Mouse (Mus musculus): Measurements from ENCODE around the gene Zfp780b.
"Not testable (repeated sequence)": the region's sequence is repeated elsewhere in the genome, so short reads cannot be mapped to it uniquely, and the experiment has no call there.

DNA sequence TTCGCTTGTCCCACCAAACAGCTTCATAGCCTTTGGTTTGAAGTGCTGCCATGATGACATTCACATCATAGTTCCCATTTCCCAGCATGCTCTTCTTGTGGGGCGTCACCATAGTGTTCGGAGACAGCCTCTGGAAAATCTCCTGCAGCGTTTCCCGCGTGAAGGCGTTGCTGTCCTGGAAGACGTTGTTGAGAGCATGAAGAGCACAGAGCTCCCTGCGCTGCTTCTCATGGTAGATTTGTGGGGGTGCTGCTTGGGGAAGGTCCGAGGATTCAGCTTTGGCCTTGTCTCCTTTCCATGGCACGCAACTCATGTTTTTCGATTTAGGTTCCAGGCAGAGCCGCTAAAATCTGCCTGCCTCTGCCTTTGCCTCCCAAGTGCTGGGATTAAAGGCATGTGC lies 29.5 kb downstream of the Zfp780b start:
- not testable (repeated sequence) for TF ChIP-seq POLR2A, CTCF (IDR thresholded peaks at IDR 0.05; ENCODE audit: insufficient read depth, low read depth, low read length)
